Comparison of ENCODE assay signal across 8 mouse cellular contexts in the genomic region with DNA sequence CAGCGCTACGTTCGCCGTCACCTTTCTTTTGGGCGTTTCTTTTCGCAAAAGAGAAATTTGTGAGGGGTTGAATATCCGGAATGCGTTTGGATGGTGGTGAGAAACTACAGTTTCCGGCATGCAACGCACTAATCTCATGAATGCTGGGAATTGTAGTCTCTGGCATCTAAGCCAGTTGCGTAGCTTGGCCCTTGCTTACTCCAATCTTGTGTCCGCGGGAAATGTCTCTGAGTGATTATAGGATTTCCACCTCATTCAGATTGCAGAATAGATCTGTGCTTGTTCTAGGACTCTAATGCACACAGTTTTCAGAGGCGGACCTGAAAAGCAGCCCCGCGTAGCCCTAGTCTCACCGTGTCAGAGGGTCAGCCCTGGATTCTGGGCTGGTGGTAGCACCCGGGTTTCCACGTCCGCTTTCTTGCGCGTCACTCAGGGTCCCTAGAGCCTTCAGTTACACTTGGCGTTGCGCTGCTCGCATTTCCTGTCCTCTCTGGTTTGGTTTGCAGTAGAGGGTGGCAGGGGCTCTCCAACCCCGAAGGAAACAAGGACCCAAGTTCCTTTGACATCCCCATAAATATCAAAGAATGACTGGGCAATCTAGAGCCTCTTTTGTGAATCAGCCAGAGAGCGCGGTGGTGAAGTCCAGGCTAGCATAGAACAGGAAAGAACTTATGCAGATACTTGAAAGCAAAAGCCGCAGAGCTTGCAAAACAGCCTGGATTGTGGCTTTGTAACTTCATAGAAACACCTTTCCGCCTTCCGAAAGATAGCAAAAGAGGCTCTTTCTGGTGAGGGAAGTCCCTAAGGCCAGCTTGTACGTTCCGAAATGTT. TPM values are rescaled to one million over a fixed set of nuclear protein-coding genes. Genes with fewer than 3 reads are reported as not detected.
DNase-seq lines count a peak whose midpoint lies in the region; ATAC-seq and TF ChIP-seq lines count a peak whose summit lies in the region.

No protein-coding gene starts in this region.

- H3K27ac ChIP-seq in bone marrow macrophage, adult 2 months (ENCODE audit: insufficient read depth, low read depth, low read length), result peak overlapping the region; percentile 91
- H3K27ac ChIP-seq in forebrain, embryonic 16.5 days (ENCODE audit: low read length), result peak overlapping the region; percentile 98
- H3K27ac ChIP-seq in hindbrain, embryonic 13.5 days, result peak overlapping the region; percentile 95
- H3K27ac ChIP-seq in liver, embryonic 12.5 days, result peak overlapping the region; percentile 90
- H3K27ac ChIP-seq in stomach, embryonic 15.5 days, result peak overlapping the region; percentile 96

- TF ChIP-seq CTCF in bone marrow macrophage, adult 2 months (IDR thresholded peaks at IDR 0.05; ENCODE audit: low read depth, low read length), result no peak

- H3K4me3 ChIP-seq in bone marrow macrophage, adult 2 months (ENCODE audit: insufficient read depth, low read length), result peak overlapping the region; percentile 68
- peak overlapping the region; percentile 75 for H3K4me3 ChIP-seq in forebrain, embryonic 16.5 days (replicated peaks; ENCODE audit: low read length)
- peak overlapping the region; percentile 89 for H3K4me3 ChIP-seq in hindbrain, embryonic 13.5 days
- peak overlapping the region; percentile 93 for H3K4me3 ChIP-seq in liver, embryonic 12.5 days
- H3K4me3 ChIP-seq in stomach, embryonic 15.5 days (replicated peaks), result peak overlapping the region; percentile 95

- H3K9me3 ChIP-seq in forebrain, embryonic 16.5 days (ENCODE audit: control insufficient read depth, low read length), result no peaks in the 10 kb centered on the region
- H3K9me3 ChIP-seq in hindbrain, embryonic 13.5 days, result no peaks in the 10 kb centered on the region
- no peaks in the 10 kb centered on the region for H3K9me3 ChIP-seq in liver, embryonic 12.5 days (replicated peaks)
- no peaks in the 10 kb centered on the region for H3K9me3 ChIP-seq in stomach, embryonic 15.5 days

- peaks cover 14% of the 10 kb centered on the region for H3K36me3 ChIP-seq in forebrain, embryonic 16.5 days (ENCODE audit: control insufficient read depth, insufficient read depth)
- peaks cover 18% of the 10 kb centered on the region for H3K36me3 ChIP-seq in hindbrain, embryonic 13.5 days
- peaks cover 30% of the 10 kb centered on the region for H3K36me3 ChIP-seq in liver, embryonic 12.5 days
- peaks cover 15% of the 10 kb centered on the region for H3K36me3 ChIP-seq in stomach, embryonic 15.5 days

- H3K9ac ChIP-seq in forebrain, embryonic 16.5 days (replicated peaks; ENCODE audit: low read depth, low read length), result peak overlapping the region; percentile 76
- peak overlapping the region; percentile 78 for H3K9ac ChIP-seq in hindbrain, embryonic 13.5 days
- peak overlapping the region; percentile 79 for H3K9ac ChIP-seq in liver, embryonic 12.5 days
- peak overlapping the region; percentile 54 for H3K9ac ChIP-seq in stomach, embryonic 15.5 days

- TF ChIP-seq POLR2A in bone marrow macrophage, adult 2 months (IDR thresholded peaks at IDR 0.05; ENCODE audit: borderline replicate concordance, low read depth, low read length), result no peak

- no peaks in the 10 kb centered on the region for H3K27me3 ChIP-seq in forebrain, embryonic 16.5 days (replicated peaks; ENCODE audit: control insufficient read depth, insufficient read depth, low read length)
- H3K27me3 ChIP-seq in hindbrain, embryonic 13.5 days, result no peaks in the 10 kb centered on the region
- H3K27me3 ChIP-seq in liver, embryonic 12.5 days (replicated peaks), result no peaks in the 10 kb centered on the region
- no peaks in the 10 kb centered on the region for H3K27me3 ChIP-seq in stomach, embryonic 15.5 days (replicated peaks)

- peak; percentile 90 for ATAC-seq in forebrain, embryonic 16.5 days
- ATAC-seq in hindbrain, embryonic 13.5 days (ENCODE audit: low FRiP score), result peak; percentile 93
- peak; percentile 79 for ATAC-seq in liver, embryonic 12.5 days
- peak; percentile 74 for ATAC-seq in monocyte, adult 5-6 weeks (replicated peaks; ENCODE audit: insufficient number of reproducible peaks, low FRiP score, low TSS enrichment, poor library complexity, severe bottlenecking)
- peak; percentile 85 for ATAC-seq in stomach, embryonic 15.5 days (ENCODE audit: insufficient read depth, low FRiP score, low read depth)

- H3K4me1 ChIP-seq in bone marrow macrophage, adult 2 months (ENCODE audit: control insufficient read depth, insufficient read depth, low read length), result peaks cover 22% of the 10 kb centered on the region
- peaks cover 32% of the 10 kb centered on the region for H3K4me1 ChIP-seq in forebrain, embryonic 16.5 days (replicated peaks; ENCODE audit: control insufficient read depth, insufficient read depth, low read length)
- H3K4me1 ChIP-seq in hindbrain, embryonic 13.5 days (replicated peaks), result peaks cover 40% of the 10 kb centered on the region
- H3K4me1 ChIP-seq in liver, embryonic 12.5 days, result peaks cover 50% of the 10 kb centered on the region
- H3K4me1 ChIP-seq in stomach, embryonic 15.5 days, result peaks cover 28% of the 10 kb centered on the region

- WGBS in forebrain, embryonic 16.5 days, result 4% methylated on average over 33 of the region's 33 CpGs
- WGBS in hindbrain, embryonic 13.5 days, result 5% methylated on average over 33 of the region's 33 CpGs
- 2% methylated on average over 33 of the region's 33 CpGs for WGBS in liver, embryonic 12.5 days (ENCODE audit: insufficient replicate concordance)
- 3% methylated on average over 33 of the region's 33 CpGs for WGBS in stomach, embryonic 15.5 days

- DNase-seq in layer of hippocampus, postnatal 10 days (ENCODE audit: low spot score in 2 of 2), result peak; percentile 73 to 79
- no peak for DNase-seq in layer of hippocampus, postnatal 14 days (ENCODE audit: low spot score in 2 of 2)

- peak overlapping the region; percentile 79 for H3K4me2 ChIP-seq in forebrain, embryonic 16.5 days (ENCODE audit: low read length)
- H3K4me2 ChIP-seq in hindbrain, embryonic 13.5 days, result peak overlapping the region; percentile 67
- peak overlapping the region; percentile 83 for H3K4me2 ChIP-seq in liver, embryonic 12.5 days
- H3K4me2 ChIP-seq in stomach, embryonic 15.5 days, result peak overlapping the region; percentile 80

RNA-seq across cellular contexts. Expression of a gene that starts 0.5 kb away (rescaled TPM):
- 1 to 10 TPM; 1.2 to 1.4 TPM for total RNA-seq in layer of hippocampus, postnatal 10 days (2021)
- 1 to 10 TPM; 1.4 to 1.9 TPM for total RNA-seq in layer of hippocampus, postnatal 14 days (2021)
- polyA plus RNA-seq in bone marrow macrophage, adult 2 months (2012; ENCODE audit: insufficient read depth, insufficient read length, missing spikeins), result 0.89 and 1.8 TPM in 2 replicates
- 1.1 and 1.6 TPM in 2 replicates for polyA plus RNA-seq in forebrain, embryonic 16.5 days (2015; fragmentation: Nextera tagmentation; extraction: Ambion mirVana)
- 3.1 and 3.2 TPM in 2 replicates for polyA plus RNA-seq in hindbrain, embryonic 13.5 days (2015; fragmentation: Nextera tagmentation; extraction: Ambion mirVana)
- polyA plus RNA-seq in liver, embryonic 12.5 days (2016; fragmentation: Nextera tagmentation; extraction: Ambion mirVana), result 0.95 and 0.96 TPM in 2 replicates
- total RNA-seq in monocyte, adult 5-6 weeks (2017), result 0.48 to 1.4 TPM (median 1.1 TPM) in 3 replicates
- 1.6 and 1.7 TPM in 2 replicates for polyA plus RNA-seq in stomach, embryonic 15.5 days (2015; fragmentation: Nextera tagmentation; extraction: Ambion mirVana)

RNA-seq across cellular contexts. Expression of a gene that starts 0.8 kb away (rescaled TPM):
- total RNA-seq in layer of hippocampus, postnatal 10 days (2021), result 100 to 1,000 TPM; 263 to 275 TPM
- total RNA-seq in layer of hippocampus, postnatal 14 days (2021), result 100 to 1,000 TPM; 269 to 327 TPM
- polyA plus RNA-seq in bone marrow macrophage, adult 2 months (2012; ENCODE audit: insufficient read depth, insufficient read length, missing spikeins), result 458 and 473 TPM in 2 replicates
- 279 and 302 TPM in 2 replicates for polyA plus RNA-seq in forebrain, embryonic 16.5 days (2015; fragmentation: Nextera tagmentation; extraction: Ambion mirVana)
- polyA plus RNA-seq in hindbrain, embryonic 13.5 days (2015; fragmentation: Nextera tagmentation; extraction: Ambion mirVana), result 342 and 354 TPM in 2 replicates
- 432 and 438 TPM in 2 replicates for polyA plus RNA-seq in liver, embryonic 12.5 days (2016; fragmentation: Nextera tagmentation; extraction: Ambion mirVana)
- total RNA-seq in monocyte, adult 5-6 weeks (2017), result 803 to 969 TPM (median 962 TPM) in 3 replicates
- polyA plus RNA-seq in stomach, embryonic 15.5 days (2015; fragmentation: Nextera tagmentation; extraction: Ambion mirVana), result 662 and 751 TPM in 2 replicates

RNA-seq across cellular contexts. Expression of a gene that starts 57.6 kb away (rescaled TPM):
- total RNA-seq in layer of hippocampus, postnatal 10 days (2021), result 10 to 100 TPM; 23.7 to 29.2 TPM
- 10 to 100 TPM; 42.4 to 45.8 TPM for total RNA-seq in layer of hippocampus, postnatal 14 days (2021)
- polyA plus RNA-seq in bone marrow macrophage, adult 2 months (2012; ENCODE audit: insufficient read depth, insufficient read length, missing spikeins), result 3.0 TPM in 1 of 2 replicates, not detected in the other
- polyA plus RNA-seq in forebrain, embryonic 16.5 days (2015; fragmentation: Nextera tagmentation; extraction: Ambion mirVana), result not detected in 2 replicates
- not detected in 2 replicates for polyA plus RNA-seq in hindbrain, embryonic 13.5 days (2015; fragmentation: Nextera tagmentation; extraction: Ambion mirVana)
- polyA plus RNA-seq in liver, embryonic 12.5 days (2016; fragmentation: Nextera tagmentation; extraction: Ambion mirVana), result not detected in 2 replicates
- 1.6 TPM in 1 of 3 replicates, not detected in the others for total RNA-seq in monocyte, adult 5-6 weeks (2017)
- polyA plus RNA-seq in stomach, embryonic 15.5 days (2015; fragmentation: Nextera tagmentation; extraction: Ambion mirVana), result not detected in 2 replicates

Comparison
In these comparisons a context has a peak if more than half of its experiments do, and no peak if none do; other contexts are left out.
1. DNase-seq: peak in layer of hippocampus, postnatal 10 days (2 of 2); none in layer of hippocampus, postnatal 14 days (0 of 2).
2. Peak in every context shown above with its lines, with median percentiles within 50 percentile points of each other: H3K27ac ChIP-seq, H3K4me3 ChIP-seq, ATAC-seq, H3K4me2 ChIP-seq and H3K9ac ChIP-seq.